In genomic region chr2:25581901-25582301, GRCm38 (mm10) we compare ENCODE assay signal across 8 mouse cellular contexts. TPM values are rescaled to one million over a fixed set of nuclear protein-coding genes. Genes with fewer than 3 reads are reported as not detected.
A peak's percentile ranks its signal among the peaks of the same experiment; 100 is the strongest.
DNase-seq lines count a peak whose midpoint lies in the region; ATAC-seq lines count a peak whose summit lies in the region.

No protein-coding gene starts in this region.

- H3K4me2 ChIP-seq in kidney, embryonic 15.5 days, result peak overlapping the region; percentile 70; the same call in 1 of the 2 replicates
- H3K4me2 ChIP-seq in forebrain, embryonic 12.5 days, result no peak overlapping the region
- H3K4me2 ChIP-seq in limb, embryonic 11.5 days (ENCODE audit: low read depth, severe bottlenecking), result no peak overlapping the region

- H3K27me3 ChIP-seq in kidney, embryonic 15.5 days, result peaks cover 45% of the 10 kb centered on the region
- peaks cover 46% of the 10 kb centered on the region for H3K27me3 ChIP-seq in forebrain, embryonic 12.5 days
- peaks cover 40% of the 10 kb centered on the region for H3K27me3 ChIP-seq in limb, embryonic 11.5 days (ENCODE audit: control insufficient read depth, insufficient read depth, low read length)

- DNase-seq in kidney, postnatal 25 days, result no peak
- DNase-seq in limb, embryonic 11.5 days (ENCODE audit: low spot score), result peak; percentile 29
- peak; percentile 58 to 76 for DNase-seq in right cerebral cortex, postnatal 10 days (ENCODE audit: low spot score in 2 of 2)
- no peak for DNase-seq in urinary bladder, postnatal 4 days (ENCODE audit: low spot score in 2 of 2)

- WGBS in kidney, embryonic 15.5 days, result 30% methylated on average over 6 of the region's 6 CpGs
- 35% methylated on average over 6 of the region's 6 CpGs for WGBS in forebrain, embryonic 12.5 days
- WGBS in limb, embryonic 11.5 days, result 30% methylated on average over 6 of the region's 6 CpGs

- H3K36me3 ChIP-seq in kidney, embryonic 15.5 days, result peaks cover 39% of the 10 kb centered on the region
- peaks cover 41% of the 10 kb centered on the region for H3K36me3 ChIP-seq in forebrain, embryonic 12.5 days (replicated peaks)
- H3K36me3 ChIP-seq in limb, embryonic 11.5 days (ENCODE audit: control insufficient read depth, insufficient read depth, low read length), result peaks cover 10% of the 10 kb centered on the region; the same call in 1 of the 2 replicates

- no peak overlapping the region for H3K9ac ChIP-seq in kidney, embryonic 15.5 days
- H3K9ac ChIP-seq in forebrain, embryonic 12.5 days, result no peak overlapping the region
- H3K9ac ChIP-seq in limb, embryonic 11.5 days (ENCODE audit: low read length), result no peak overlapping the region

- H3K9me3 ChIP-seq in kidney, embryonic 15.5 days (replicated peaks), result no peaks in the 10 kb centered on the region
- no peaks in the 10 kb centered on the region for H3K9me3 ChIP-seq in forebrain, embryonic 12.5 days
- H3K9me3 ChIP-seq in limb, embryonic 11.5 days (ENCODE audit: control insufficient read depth, low read length), result no peaks in the 10 kb centered on the region

- peaks cover 59% of the 10 kb centered on the region for H3K4me1 ChIP-seq in kidney, embryonic 15.5 days
- H3K4me1 ChIP-seq in forebrain, embryonic 12.5 days, result peaks cover 49% of the 10 kb centered on the region
- H3K4me1 ChIP-seq in limb, embryonic 11.5 days (ENCODE audit: control insufficient read depth, insufficient read depth, low read length), result peaks cover 25% of the 10 kb centered on the region

- no peak for ATAC-seq in kidney, embryonic 15.5 days (replicated peaks; ENCODE audit: low FRiP score)
- peak; percentile 51 for ATAC-seq in cerebellum, adult (ENCODE audit: insufficient number of reproducible peaks, low FRiP score, low TSS enrichment)
- ATAC-seq in forebrain, embryonic 12.5 days (ENCODE audit: low FRiP score), result 0 out of 2 replicates have a peak, but pooled peaks have one; percentile 0
- ATAC-seq in limb, embryonic 11.5 days (ENCODE audit: insufficient number of reproducible peaks, low FRiP score, low TSS enrichment, low read depth), result no peak
- ATAC-seq in megakaryocyte-erythroid progenitor cell, adult 5-6 weeks (replicated peaks; ENCODE audit: low FRiP score, low TSS enrichment, poor library complexity, severe bottlenecking), result no peak

- no peak overlapping the region for H3K4me3 ChIP-seq in kidney, embryonic 15.5 days (replicated peaks)
- H3K4me3 ChIP-seq in forebrain, embryonic 12.5 days (replicated peaks), result no peak overlapping the region
- H3K4me3 ChIP-seq in limb, embryonic 11.5 days (ENCODE audit: low read depth, low read length), result no peak overlapping the region

- H3K27ac ChIP-seq in kidney, embryonic 15.5 days, result no peak overlapping the region
- no peak overlapping the region for H3K27ac ChIP-seq in forebrain, embryonic 12.5 days
- H3K27ac ChIP-seq in limb, embryonic 11.5 days (replicated peaks; ENCODE audit: low read depth, low read length), result no peak overlapping the region

RNA-seq across cellular contexts. Expression of gene Ajm1, which starts 0.3 kb away (rescaled TPM):
- polyA plus RNA-seq in kidney, embryonic 15.5 days (2015; fragmentation: Nextera tagmentation; extraction: Ambion mirVana), result 0.15 and 0.21 TPM in 2 replicates
- polyA plus RNA-seq in forebrain, embryonic 12.5 days (2016; fragmentation: Nextera tagmentation; extraction: Ambion mirVana), result 0.91 and 1.5 TPM in 2 replicates
- 0.04 TPM in 1 of 2 replicates, not detected in the other for polyA plus RNA-seq in limb, embryonic 11.5 days (2014; fragmentation: Nextera tagmentation; extraction: Ambion mirVana)
- total RNA-seq in megakaryocyte-erythroid progenitor cell, adult 5-6 weeks (2014; fragmentation: Nextera tagmentation), result not detected in 2 replicates
- 0.09 TPM in 1 of 2 replicates, not detected in the other for total RNA-seq in megakaryocyte-erythroid progenitor cell, adult 5-6 weeks (2017)

RNA-seq across cellular contexts. Expression of gene Phpt1, which starts 6.9 kb away (rescaled TPM):
- polyA plus RNA-seq in kidney, embryonic 15.5 days (2015; fragmentation: Nextera tagmentation; extraction: Ambion mirVana), result 184 and 197 TPM in 2 replicates
- 154 and 158 TPM in 2 replicates for polyA plus RNA-seq in forebrain, embryonic 12.5 days (2016; fragmentation: Nextera tagmentation; extraction: Ambion mirVana)
- polyA plus RNA-seq in limb, embryonic 11.5 days (2014; fragmentation: Nextera tagmentation; extraction: Ambion mirVana), result 161 and 162 TPM in 2 replicates
- 36.5 and 43.2 TPM in 2 replicates for total RNA-seq in megakaryocyte-erythroid progenitor cell, adult 5-6 weeks (2014; fragmentation: Nextera tagmentation)
- 19.1 and 25.2 TPM in 2 replicates for total RNA-seq in megakaryocyte-erythroid progenitor cell, adult 5-6 weeks (2017)

RNA-seq across cellular contexts. Expression of gene Mamdc4, which starts 7.3 kb away (rescaled TPM):
- 8.4 and 10.1 TPM in 2 replicates for polyA plus RNA-seq in kidney, embryonic 15.5 days (2015; fragmentation: Nextera tagmentation; extraction: Ambion mirVana)
- 5.2 and 5.9 TPM in 2 replicates for polyA plus RNA-seq in forebrain, embryonic 12.5 days (2016; fragmentation: Nextera tagmentation; extraction: Ambion mirVana)
- 3.1 and 7.0 TPM in 2 replicates for polyA plus RNA-seq in limb, embryonic 11.5 days (2014; fragmentation: Nextera tagmentation; extraction: Ambion mirVana)
- total RNA-seq in megakaryocyte-erythroid progenitor cell, adult 5-6 weeks (2014; fragmentation: Nextera tagmentation), result 6.5 and 8.1 TPM in 2 replicates
- total RNA-seq in megakaryocyte-erythroid progenitor cell, adult 5-6 weeks (2017), result 0.38 and 2.0 TPM in 2 replicates

RNA-seq across cellular contexts. Expression of gene Edf1, which starts 24.3 kb away (rescaled TPM):
- polyA plus RNA-seq in kidney, embryonic 15.5 days (2015; fragmentation: Nextera tagmentation; extraction: Ambion mirVana), result 373 and 392 TPM in 2 replicates
- polyA plus RNA-seq in forebrain, embryonic 12.5 days (2016; fragmentation: Nextera tagmentation; extraction: Ambion mirVana), result 332 and 360 TPM in 2 replicates
- 324 and 330 TPM in 2 replicates for polyA plus RNA-seq in limb, embryonic 11.5 days (2014; fragmentation: Nextera tagmentation; extraction: Ambion mirVana)
- 151 and 209 TPM in 2 replicates for total RNA-seq in megakaryocyte-erythroid progenitor cell, adult 5-6 weeks (2014; fragmentation: Nextera tagmentation)
- total RNA-seq in megakaryocyte-erythroid progenitor cell, adult 5-6 weeks (2017), result 60.9 and 105 TPM in 2 replicates

RNA-seq across cellular contexts. Expression of gene Rabl6, which starts 26.4 kb away (rescaled TPM):
- polyA plus RNA-seq in kidney, embryonic 15.5 days (2015; fragmentation: Nextera tagmentation; extraction: Ambion mirVana), result 72.8 and 74.7 TPM in 2 replicates
- 76.6 and 76.8 TPM in 2 replicates for polyA plus RNA-seq in forebrain, embryonic 12.5 days (2016; fragmentation: Nextera tagmentation; extraction: Ambion mirVana)
- polyA plus RNA-seq in limb, embryonic 11.5 days (2014; fragmentation: Nextera tagmentation; extraction: Ambion mirVana), result 59.3 and 65.6 TPM in 2 replicates
- total RNA-seq in megakaryocyte-erythroid progenitor cell, adult 5-6 weeks (2014; fragmentation: Nextera tagmentation), result 55.8 and 58.7 TPM in 2 replicates
- total RNA-seq in megakaryocyte-erythroid progenitor cell, adult 5-6 weeks (2017), result 58.5 and 92.0 TPM in 2 replicates

Comparison
In these comparisons a context has a peak if more than half of its experiments do, and no peak if none do; other contexts are left out.
1. ATAC-seq: peak in cerebellum, adult (single experiment) and forebrain, embryonic 12.5 days (single experiment); none in kidney, embryonic 15.5 days (single experiment), limb, embryonic 11.5 days (single experiment) and megakaryocyte-erythroid progenitor cell, adult 5-6 weeks (single experiment).
2. DNase-seq: peak in limb, embryonic 11.5 days (single experiment) and right cerebral cortex, postnatal 10 days (2 of 2); none in kidney, postnatal 25 days (0 of 2) and urinary bladder, postnatal 4 days (0 of 2).